Mouse (Mus musculus): ENCODE measurements at regions not wholly inside any gene's neighbourhood (a gene's known extent, or its start where the extent isn't known, plus 50 kb on each side); places are given as distances from the start of the nearest gene placed in this dataset.

DNA sequence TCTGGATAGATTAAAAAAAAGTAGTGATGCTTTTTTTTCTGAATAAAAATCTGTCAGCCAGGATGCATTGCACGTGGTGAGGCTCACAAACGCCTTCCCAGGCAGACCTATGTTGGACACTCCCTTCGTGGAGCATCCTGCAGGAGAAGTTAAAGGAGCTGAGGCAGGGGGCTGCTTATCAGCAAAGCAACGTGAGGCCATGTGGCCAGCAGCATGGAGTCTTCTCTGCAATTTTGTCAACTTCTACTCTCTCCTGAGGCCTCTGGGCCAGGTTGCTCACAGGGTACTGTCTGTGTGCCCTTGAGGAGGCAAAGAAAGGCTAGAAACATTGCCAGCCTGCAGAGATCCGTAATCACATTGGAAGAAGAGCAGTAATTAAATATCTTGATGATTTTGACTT, 140.0 kb upstream of the Gm17728 start:
- TF ChIP-seq CTCF (IDR thresholded peaks at IDR 0.05; ENCODE audit: low read depth) (no peak), EP300 (IDR thresholded peaks at IDR 0.05; ENCODE audit: low read depth) (no peak)
